Mouse (Mus musculus) heart, embryonic 16.5 days (tissue): ENCODE results near the gene Apba3. TPM values are rescaled to one million over a fixed set of nuclear protein-coding genes. Genes with fewer than 3 reads are reported as not detected.

Experiments
- ATAC-seq: fragments of 200-750 bp; cut with Nextera tagmentation; replicated peaks from 2 replicates; pipeline ENCODE4 v1.8.0; 2017; ENCODE audit warnings: moderate number of reproducible peaks; ENCODE audit not compliant: insufficient read depth, low FRiP score; ENCODE audit errors: extremely low read depth
- H3K27ac ChIP-seq: fragments of 300-500 bp; sonication (generic); 2 replicates; pipeline ENCODE4 v1.5.1; 2014; ENCODE audit warnings: mild to moderate bottlenecking, low read length, control low read depth, moderate library complexity
- H3K27me3 ChIP-seq: fragments of 300-500 bp; sonication (generic); 2 replicates; pipeline ENCODE4 v1.6.1; 2014; ENCODE audit warnings: low read length, mixed read lengths; ENCODE audit not compliant: control insufficient read depth, insufficient read depth
- H3K36me3 ChIP-seq: fragments of 300-500 bp; sonication (generic); 2 replicates; pipeline ENCODE4 v1.6.1; 2014; ENCODE audit not compliant: control insufficient read depth, insufficient read depth
- H3K4me1 ChIP-seq: fragments of 300-500 bp; sonication (generic); 2 replicates; pipeline ENCODE4 v1.6.1; 2014; ENCODE audit warnings: low read length, mixed read lengths; ENCODE audit not compliant: control insufficient read depth, insufficient read depth
- H3K4me2 ChIP-seq: fragments of 300-500 bp; sonication (generic); 2 replicates; pipeline ENCODE4 v1.6.1; 2014; ENCODE audit warnings: low read depth, mild to moderate bottlenecking, control low read depth, low read length
- H3K4me3 ChIP-seq: fragments of 300-500 bp; sonication (generic); 2 replicates; pipeline ENCODE4 v1.5.1; 2014; ENCODE audit warnings: mild to moderate bottlenecking, control low read depth, low read length
- H3K9ac ChIP-seq: fragments of 300-500 bp; sonication (generic); 2 replicates; pipeline ENCODE4 v1.6.1; 2014; ENCODE audit warnings: low read length, control low read depth
- H3K9me3 ChIP-seq: fragments of 300-500 bp; sonication (generic); replicated peaks from 2 replicates; pipeline ENCODE4 v1.6.1; 2016; ENCODE audit warnings: low read length; ENCODE audit not compliant: control insufficient read depth
- WGBS: fragments of 180-500 bp; shearing (Covaris S2); extraction: QIAGEN DNeasy Blood & Tissue Kit; methylation state at CpG from one replicate; pipeline ENCODE4 v1.1.7; 2014; 5-methylcytosine and 5-hydroxymethylcytosine counted together
- polyA plus RNA-seq: library from polyadenylated mRNA; unstranded; fragments of >200 nt; fragmentation: Nextera tagmentation; extraction: Ambion mirVana; gene quantifications from 2 replicates; pipeline ENCODE4 v1.2.1, GENCODE M21; 2015

Apba3 gene
- polyA plus RNA-seq, 1 experiment from 2014 or later: 62.7 TPM

DNA sequence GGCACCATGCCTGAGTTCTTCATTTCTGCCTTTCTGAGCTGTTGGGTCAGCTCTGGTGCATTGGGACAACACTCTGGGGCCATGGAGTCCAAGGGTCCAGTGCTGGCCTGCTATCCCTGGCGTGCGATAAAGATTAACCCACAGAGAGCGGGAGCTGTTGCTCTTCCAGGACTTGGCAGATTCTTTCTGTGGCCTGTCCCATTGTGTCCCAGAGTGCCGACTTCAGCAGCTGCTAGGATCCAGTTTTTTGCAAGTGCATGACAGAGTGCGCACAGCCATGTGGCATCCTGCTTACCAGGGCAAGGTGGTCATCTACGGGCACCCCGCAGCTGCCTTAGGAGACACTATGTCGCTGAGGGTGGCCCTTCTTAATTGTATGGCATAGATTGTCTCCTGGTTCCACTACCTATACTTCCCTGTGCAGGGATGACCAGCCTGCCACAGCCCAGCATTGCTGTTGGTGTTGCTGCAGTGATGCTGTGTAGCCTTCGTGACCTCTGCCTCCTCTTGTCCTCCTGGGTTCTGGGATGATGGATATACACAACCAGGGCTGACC, 33.7 kb downstream of the Apba3 start:
- Histone ChIP-seq H3K27me3 (no peaks in the 10 kb centered on the region), H3K9me3 (no peaks in the 10 kb centered on the region), H3K9ac (0 out of 2 replicates have a peak overlapping the region, but pooled peaks have one; percentile 26), H3K4me3 (no peak overlapping the region), H3K36me3 (no peaks in the 10 kb centered on the region), H3K4me2 (no peak overlapping the region), H3K27ac (no peak overlapping the region), H3K4me1 (peaks cover 69% of the 10 kb centered on the region)
- WGBS: 73% methylated on average over 9 of the region's 9 CpGs
- ATAC-seq: no peak

- no peak overlapping the region for H3K4me3 ChIP-seq
- no peak overlapping the region for H3K27ac ChIP-seq
- no peak for ATAC-seq
- no peaks in the 10 kb centered on the region for H3K9me3 ChIP-seq
- H3K4me2 ChIP-seq: no peak overlapping the region
- H3K36me3 ChIP-seq: 0 out of 2 replicates have a peak, but pooled peaks cover 5% of the 10 kb centered on the region
- no peaks in the 10 kb centered on the region for H3K27me3 ChIP-seq
- peaks cover 67% of the 10 kb centered on the region for H3K4me1 ChIP-seq
- 79% methylated on average over 9 of the region's 9 CpGs for WGBS
- no peak overlapping the region for H3K9ac ChIP-seq
Observed at GRCm38 (mm10) chr10:81301321-81301720, 34.6 kb downstream of the Apba3 start.

GRCm38 (mm10) chr10:81302288-81302687, 35.5 kb downstream of the Apba3 start:
- Histone ChIP-seq H3K4me3 (no peak overlapping the region), H3K27ac (peak overlapping the region; percentile 49), H3K4me2 (peak overlapping the region; percentile 26), H3K9ac (peak overlapping the region; percentile 45; the same call in 1 of the 2 replicates), H3K27me3 (no peaks in the 10 kb centered on the region), H3K9me3 (no peaks in the 10 kb centered on the region), H3K36me3 (peaks cover 10% of the 10 kb centered on the region), H3K4me1 (peaks cover 64% of the 10 kb centered on the region)
- WGBS: 51% methylated on average over 4 of the region's 4 CpGs
- ATAC-seq: no peak

DNA sequence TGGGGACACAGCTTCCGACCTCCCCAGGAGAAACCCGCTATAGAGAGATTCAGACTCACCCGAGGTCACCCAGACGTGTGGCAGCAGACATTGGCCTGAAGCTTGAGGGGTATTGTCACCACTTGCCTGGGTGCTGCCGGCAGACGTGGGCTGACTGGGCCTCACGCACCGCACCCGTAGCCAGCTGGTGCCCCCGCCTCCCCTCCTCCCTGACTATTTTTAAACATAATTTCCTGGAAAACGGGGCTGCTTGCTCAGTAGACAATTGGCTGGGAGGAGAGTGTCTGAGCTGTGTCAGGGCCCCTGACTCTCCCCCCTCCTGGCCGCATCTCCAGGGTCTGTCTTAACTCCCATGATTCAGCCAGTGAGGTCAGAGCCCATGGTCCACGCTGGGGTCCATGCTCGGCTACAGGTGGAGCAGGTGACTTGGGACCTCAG, 36.0 kb downstream of the Apba3 start:
- Histone ChIP-seq H3K27me3 (no peaks in the 10 kb centered on the region), H3K4me2 (peak overlapping the region; percentile 26), H3K4me3 (no peak overlapping the region), H3K36me3 (peaks cover 15% of the 10 kb centered on the region), H3K9me3 (no peaks in the 10 kb centered on the region), H3K27ac (peak overlapping the region; percentile 49), H3K4me1 (peaks cover 59% of the 10 kb centered on the region), H3K9ac (peak overlapping the region; percentile 45)
- WGBS: 23% methylated on average over 14 of the region's 14 CpGs
- 0 out of 2 replicates have a peak, but pooled peaks have one; percentile 12 for ATAC-seq

DNA sequence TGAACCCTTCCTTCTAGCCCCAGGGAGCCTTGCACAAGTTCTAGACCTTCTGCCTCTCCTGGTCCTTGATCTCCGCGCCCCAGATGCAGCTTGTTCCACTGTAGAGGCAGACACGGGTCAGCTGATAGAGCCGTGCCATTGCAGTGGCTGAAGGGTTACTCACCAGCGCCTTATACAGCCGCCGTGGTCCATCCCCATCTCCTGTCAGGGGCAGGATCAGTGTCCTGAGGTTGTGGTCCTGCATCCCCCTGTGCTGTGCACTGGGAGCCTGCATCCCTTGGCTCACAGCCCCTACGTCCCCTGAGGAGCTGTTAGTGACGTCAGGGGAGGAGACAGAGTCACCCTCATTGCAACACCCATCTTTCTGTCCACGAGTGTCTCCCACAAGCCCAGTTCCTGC, 36.5 kb downstream of the Apba3 start:
- no peak for ATAC-seq
- Histone ChIP-seq H3K4me2 (peak overlapping the region; percentile 26), H3K27ac (peak overlapping the region; percentile 49), H3K9me3 (no peaks in the 10 kb centered on the region), H3K36me3 (peaks cover 20% of the 10 kb centered on the region), H3K9ac (peak overlapping the region; percentile 45), H3K4me3 (no peak overlapping the region), H3K27me3 (no peaks in the 10 kb centered on the region), H3K4me1 (peaks cover 55% of the 10 kb centered on the region)
- WGBS: 51% methylated on average over 10 of the region's 10 CpGs

DNA sequence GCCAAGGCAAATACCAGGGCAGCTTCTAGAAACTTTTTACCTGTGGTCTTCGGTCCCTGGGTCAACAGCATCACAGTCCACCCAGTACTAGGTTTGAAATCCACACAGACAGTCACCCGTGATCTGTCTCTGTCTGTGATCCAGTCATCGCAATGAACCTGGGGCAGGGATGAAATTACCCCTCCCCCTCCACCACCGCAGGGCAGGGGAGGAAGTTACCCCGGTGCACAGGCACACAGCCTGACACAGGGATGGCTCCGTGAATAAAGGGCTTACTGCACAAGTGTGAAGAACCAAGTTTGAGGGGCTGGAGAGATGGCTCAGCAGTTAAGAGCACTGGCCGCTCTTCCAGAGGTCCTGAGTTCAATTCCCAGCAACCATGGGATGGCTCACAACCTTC, 37.0 kb downstream of the Apba3 start:
- Histone ChIP-seq H3K4me3 (no peak overlapping the region), H3K27me3 (no peaks in the 10 kb centered on the region), H3K9me3 (no peaks in the 10 kb centered on the region), H3K4me2 (0 out of 2 replicates have a peak overlapping the region, but pooled peaks have one; percentile 26), H3K4me1 (peaks cover 50% of the 10 kb centered on the region), H3K36me3 (peaks cover 21% of the 10 kb centered on the region), H3K27ac (peak overlapping the region; percentile 49; the same call in 1 of the 2 replicates), H3K9ac (no peak overlapping the region)
- WGBS: 64% methylated on average over 7 of the region's 7 CpGs
- no peak for ATAC-seq

GRCm38 (mm10) chr10:81304597-81305238, 38.0 kb downstream of the Apba3 start:
- H3K9ac ChIP-seq: no peak overlapping the region
- H3K27me3 ChIP-seq: no peaks in the 10 kb centered on the region
- no peak overlapping the region for H3K27ac ChIP-seq
- no peak overlapping the region for H3K4me3 ChIP-seq
- H3K36me3 ChIP-seq: peaks cover 29% of the 10 kb centered on the region
- no peak for ATAC-seq
- WGBS: 24% methylated on average over 7 of the region's 9 CpGs
- no peaks in the 10 kb centered on the region for H3K9me3 ChIP-seq
- peaks cover 40% of the 10 kb centered on the region for H3K4me1 ChIP-seq
- no peak overlapping the region for H3K4me2 ChIP-seq

DNA sequence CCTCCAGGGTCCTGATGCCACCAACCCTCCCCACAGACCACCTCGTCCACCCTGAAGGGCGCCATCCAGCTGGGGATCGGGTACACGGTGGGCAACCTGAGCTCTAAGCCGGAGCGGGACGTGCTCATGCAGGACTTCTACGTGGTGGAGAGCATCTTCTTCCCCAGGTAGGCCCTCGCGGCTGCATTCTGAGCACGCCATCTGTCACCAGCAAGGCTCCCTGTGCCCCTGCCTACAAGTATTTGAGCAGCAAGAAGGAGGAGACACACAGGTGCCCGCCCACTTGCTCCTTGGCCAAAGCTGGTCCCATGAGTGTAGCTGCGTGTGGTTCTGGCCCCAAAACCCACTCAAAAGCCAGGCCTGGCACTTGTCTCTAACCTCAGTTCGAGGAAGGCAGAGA, 38.9 kb downstream of the Apba3 start:
- Histone ChIP-seq H3K27ac (no peak overlapping the region), H3K4me3 (no peak overlapping the region), H3K4me2 (no peak overlapping the region), H3K4me1 (peaks cover 31% of the 10 kb centered on the region), H3K9me3 (no peaks in the 10 kb centered on the region), H3K9ac (no peak overlapping the region), H3K27me3 (no peaks in the 10 kb centered on the region), H3K36me3 (peaks cover 30% of the 10 kb centered on the region)
- ATAC-seq: no peak
- WGBS: 95% methylated on average over 14 of the region's 14 CpGs

DNA sequence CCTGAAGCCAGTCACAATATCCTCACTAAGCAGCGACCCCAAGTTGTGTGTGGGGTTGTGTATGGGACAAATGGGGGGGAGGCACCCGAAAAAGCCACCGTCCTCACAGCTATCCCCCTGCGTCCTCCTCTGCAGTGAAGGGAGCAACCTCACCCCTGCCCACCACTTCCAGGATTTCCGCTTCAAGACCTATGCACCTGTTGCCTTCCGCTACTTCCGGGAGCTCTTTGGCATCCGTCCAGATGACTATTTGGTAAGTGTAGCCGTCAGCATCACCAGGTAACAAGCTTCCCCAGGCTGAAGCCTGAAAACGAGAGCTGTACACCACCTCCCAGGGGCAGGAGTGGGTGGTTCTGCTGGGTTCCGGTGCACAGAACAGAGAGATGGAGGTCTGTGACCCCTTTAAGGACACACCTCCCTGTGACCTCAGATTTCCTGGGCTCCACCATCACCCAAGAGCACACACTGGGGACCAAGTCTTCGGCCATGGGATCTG, 39.5 kb downstream of the Apba3 start:
- no peak overlapping the region for H3K4me2 ChIP-seq
- no peak overlapping the region for H3K27ac ChIP-seq
- H3K4me3 ChIP-seq: no peak overlapping the region
- 89% methylated on average over 12 of the region's 12 CpGs for WGBS
- peaks cover 35% of the 10 kb centered on the region for H3K36me3 ChIP-seq
- peaks cover 25% of the 10 kb centered on the region for H3K4me1 ChIP-seq
- ATAC-seq: no peak
- H3K9me3 ChIP-seq: no peaks in the 10 kb centered on the region
- H3K27me3 ChIP-seq: no peaks in the 10 kb centered on the region
- H3K9ac ChIP-seq: no peak overlapping the region
